Mouse (Mus musculus): ENCODE results near the gene Krt18.

- no peak for TF ChIP-seq CTCF (IDR thresholded peaks at IDR 0.05; ENCODE audit: low read depth, low read length)
- no peak for TF ChIP-seq GATA1 (IDR thresholded peaks at IDR 0.05; ENCODE audit: borderline replicate concordance, low read length)
These were observed 51.2 kb downstream of the Krt18 start for GRCm38 (mm10) chr15:102079221-102079620.
